Mouse (Mus musculus) heart, embryonic 12.5 days (tissue): ENCODE results near the gene Cacna2d3. TPM values are rescaled to one million over a fixed set of nuclear protein-coding genes. Genes with fewer than 3 reads are reported as not detected.

Source experiments
- ATAC-seq: fragments of 200-750 bp; cut with Nextera tagmentation; 2 replicates; pipeline ENCODE4 v1.8.0; 2017; ENCODE audit warnings: moderate TSS enrichment, moderate library complexity; ENCODE audit not compliant: insufficient number of reproducible peaks, low FRiP score
- H3K27ac ChIP-seq: fragments of 300-500 bp; sonication (generic); 2 replicates; pipeline ENCODE4 v1.5.1; 2016; ENCODE audit warnings: mild to moderate bottlenecking, moderate library complexity; ENCODE audit not compliant: poor library complexity, severe bottlenecking
- H3K27me3 ChIP-seq: fragments of 300-500 bp; sonication (generic); replicated peaks from 2 replicates; pipeline ENCODE4 v1.6.1; 2016; ENCODE audit warnings: mild to moderate bottlenecking, moderate library complexity
- H3K36me3 ChIP-seq: fragments of 300-500 bp; sonication (generic); 2 replicates; pipeline ENCODE4 v1.6.1; 2016; ENCODE audit warnings: mild to moderate bottlenecking, moderate library complexity
- H3K4me1 ChIP-seq: fragments of 300-500 bp; sonication (generic); replicated peaks from 2 replicates; pipeline ENCODE4 v1.6.1; 2016; ENCODE audit warnings: mild to moderate bottlenecking
- H3K4me2 ChIP-seq: fragments of 300-500 bp; sonication (generic); 2 replicates; pipeline ENCODE4 v1.6.1; 2016; ENCODE audit warnings: mild to moderate bottlenecking, moderate library complexity
- H3K4me3 ChIP-seq: fragments of 300-500 bp; sonication (generic); 2 replicates; pipeline ENCODE4 v1.5.1; 2016; ENCODE audit warnings: mild to moderate bottlenecking
- H3K9ac ChIP-seq: fragments of 300-500 bp; sonication (generic); 2 replicates; pipeline ENCODE4 v1.6.1; 2016; ENCODE audit warnings: mild to moderate bottlenecking, moderate library complexity
- H3K9me3 ChIP-seq: fragments of 300-500 bp; sonication (generic); replicated peaks from 2 replicates; pipeline ENCODE4 v1.6.1; 2016; ENCODE audit warnings: mild to moderate bottlenecking, moderate library complexity
- WGBS: fragments of 180-500 bp; shearing (Covaris S2); methylation state at CpG from one replicate; pipeline ENCODE4 v1.1.7; 2016; 5-methylcytosine and 5-hydroxymethylcytosine counted together
- polyA plus RNA-seq: library from polyadenylated mRNA; unstranded; fragments of >200 nt; fragmentation: Nextera tagmentation; extraction: Ambion mirVana; gene quantifications from 2 replicates; pipeline ENCODE4 v1.2.1, GENCODE M21; 2016

The Cacna2d3 gene
- polyA plus RNA-seq, 1 experiment from 2014 or later, result 1.3 TPM

GRCm38 (mm10) chr14:29243516-29243915 lies 478.1 kb downstream of the Cacna2d3 start:
- Histone ChIP-seq H3K4me3 (no peak overlapping the region), H3K9ac (no peak overlapping the region)
- ATAC-seq, result no peak

DNA sequence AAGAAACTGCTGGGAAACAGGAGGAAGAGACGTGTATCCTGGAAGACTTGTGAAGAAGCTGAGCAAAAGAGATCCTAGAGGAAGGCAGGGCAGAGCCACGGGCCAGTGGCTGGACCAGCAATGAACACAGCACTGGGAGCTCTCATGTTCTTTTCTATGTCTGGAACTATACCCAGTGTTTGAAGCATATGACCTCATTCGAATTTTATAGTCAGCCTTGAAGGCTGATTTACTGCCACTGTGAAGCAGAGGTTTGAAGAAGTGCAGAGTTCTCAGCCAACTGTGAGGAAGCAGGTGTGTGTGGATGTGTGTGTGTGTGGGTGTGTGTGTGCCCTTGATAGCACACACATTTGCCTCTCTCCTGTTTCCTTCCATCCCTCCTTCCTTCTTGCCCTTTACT lies 483.2 kb downstream of the Cacna2d3 start:
- H3K4me1 ChIP-seq, result no peaks in the 10 kb centered on the region
- 63% methylated on average over 3 of the region's 3 CpGs for WGBS
- H3K27ac ChIP-seq, result no peak overlapping the region
- H3K27me3 ChIP-seq, result no peaks in the 10 kb centered on the region
- H3K4me2 ChIP-seq, result no peak overlapping the region
- no peaks in the 10 kb centered on the region for H3K36me3 ChIP-seq
- ATAC-seq, result no peak
- H3K9me3 ChIP-seq, result no peaks in the 10 kb centered on the region
- H3K4me3 ChIP-seq, result no peak overlapping the region
- H3K9ac ChIP-seq, result no peak overlapping the region

More at GRCm38 (mm10) chr14:29243516-29243915, 478.1 kb downstream of the Cacna2d3 start:
- H3K4me1 ChIP-seq, result no peaks in the 10 kb centered on the region
- no peak overlapping the region for H3K4me2 ChIP-seq
- H3K9me3 ChIP-seq, result peaks cover 8% of the 10 kb centered on the region
- H3K27ac ChIP-seq, result no peak overlapping the region
- H3K27me3 ChIP-seq, result no peaks in the 10 kb centered on the region
- 79% methylated on average over 2 of the region's 2 CpGs for WGBS
- H3K36me3 ChIP-seq, result no peaks in the 10 kb centered on the region

DNA sequence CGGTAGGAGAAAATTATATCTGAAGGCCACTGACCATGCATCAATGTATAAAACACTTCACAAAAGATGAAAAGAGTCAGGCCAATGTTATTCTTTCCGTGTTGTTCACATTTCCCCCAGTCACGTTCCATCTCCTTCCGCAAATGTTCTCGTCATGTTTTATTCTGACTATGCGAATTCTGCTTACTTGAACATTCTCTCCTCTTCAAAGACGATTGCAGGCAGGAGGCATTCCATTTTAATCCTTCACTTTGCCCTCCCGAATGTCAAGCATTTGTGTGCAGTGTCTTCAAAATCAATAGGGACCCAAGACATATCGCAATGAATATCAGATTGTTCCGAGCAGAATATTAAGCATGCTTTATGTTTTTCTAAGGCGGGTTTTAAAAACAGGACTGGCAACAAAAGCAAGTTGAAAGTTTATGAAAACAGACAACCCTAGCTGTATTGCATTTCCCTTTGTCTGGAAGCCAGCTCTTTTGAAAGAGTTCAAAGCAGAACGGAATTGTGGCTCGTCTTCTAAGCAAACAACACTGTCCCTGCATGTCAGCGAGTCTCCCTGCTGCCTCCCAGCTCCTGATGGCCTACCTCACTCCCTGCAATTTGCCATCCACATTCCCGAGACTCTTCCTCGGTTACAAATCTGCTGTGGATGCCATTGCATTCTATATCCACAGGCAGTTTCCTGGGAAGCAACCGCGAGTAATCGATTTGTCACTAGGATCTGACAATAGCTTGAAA lies 492.5 kb downstream of the Cacna2d3 start:
- H3K4me2 ChIP-seq, result no peak overlapping the region
- H3K36me3 ChIP-seq, result no peaks in the 10 kb centered on the region
- H3K27me3 ChIP-seq, result no peaks in the 10 kb centered on the region
- no peak for ATAC-seq
- no peak overlapping the region for H3K27ac ChIP-seq
- H3K4me1 ChIP-seq, result peaks cover 20% of the 10 kb centered on the region
- H3K9ac ChIP-seq, result no peak overlapping the region
- no peaks in the 10 kb centered on the region for H3K9me3 ChIP-seq
- no peak overlapping the region for H3K4me3 ChIP-seq
- 64% methylated on average over 19 of the region's 19 CpGs for WGBS

- Histone ChIP-seq H3K4me3 (no peak overlapping the region), H3K27ac (peak overlapping the region; percentile 85), H3K4me1 (peaks cover 20% of the 10 kb centered on the region), H3K9me3 (no peaks in the 10 kb centered on the region), H3K4me2 (no peak overlapping the region), H3K27me3 (no peaks in the 10 kb centered on the region), H3K36me3 (no peaks in the 10 kb centered on the region), H3K9ac (no peak overlapping the region)
- no peak for ATAC-seq
These were observed 493.2 kb downstream of the Cacna2d3 start for GRCm38 (mm10) chr14:29228471-29228870.

DNA sequence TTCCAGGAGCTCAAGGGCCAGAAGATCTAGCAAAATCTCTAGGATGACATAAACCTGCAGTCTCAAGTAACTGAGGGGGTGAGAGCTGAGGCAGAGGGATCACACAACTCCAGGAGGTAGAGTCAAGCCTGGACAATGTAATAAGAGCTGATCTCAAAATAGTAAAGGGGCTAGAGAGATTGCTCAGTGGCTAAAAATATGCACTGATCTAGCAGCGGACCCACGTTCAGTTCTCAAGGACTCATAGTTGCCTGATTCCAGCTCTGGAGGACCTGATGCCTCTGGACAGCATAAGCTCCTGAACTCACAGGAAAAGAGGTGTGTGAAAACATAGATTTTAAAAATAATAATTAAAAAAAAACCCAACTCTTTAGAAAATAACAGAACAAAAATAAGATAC lies 493.7 kb downstream of the Cacna2d3 start:
- H3K4me2 ChIP-seq, result no peak overlapping the region
- peaks cover 20% of the 10 kb centered on the region for H3K4me1 ChIP-seq
- H3K27me3 ChIP-seq, result no peaks in the 10 kb centered on the region
- H3K9ac ChIP-seq, result no peak overlapping the region
- H3K4me3 ChIP-seq, result no peak overlapping the region
- no peaks in the 10 kb centered on the region for H3K9me3 ChIP-seq
- H3K36me3 ChIP-seq, result no peaks in the 10 kb centered on the region
- H3K27ac ChIP-seq, result peak overlapping the region; percentile 85
- WGBS, result 34% methylated on average over 2 of the region's 2 CpGs
- 0 out of 2 replicates have a peak, but pooled peaks have one; percentile 11 for ATAC-seq

- no peaks in the 10 kb centered on the region for H3K9me3 ChIP-seq
- no peak overlapping the region for H3K27ac ChIP-seq
- WGBS, result 64% methylated on average over 2 of the region's 2 CpGs
- H3K4me1 ChIP-seq, result peaks cover 14% of the 10 kb centered on the region
- no peak overlapping the region for H3K4me3 ChIP-seq
- ATAC-seq, result no peak
- no peaks in the 10 kb centered on the region for H3K27me3 ChIP-seq
- H3K9ac ChIP-seq, result no peak overlapping the region
- no peak overlapping the region for H3K4me2 ChIP-seq
- no peaks in the 10 kb centered on the region for H3K36me3 ChIP-seq
These were observed 495.8 kb downstream of the Cacna2d3 start for GRCm38 (mm10) chr14:29225754-29226365.

GRCm38 (mm10) chr14:29223012-29223411 lies 498.7 kb downstream of the Cacna2d3 start:
- Histone ChIP-seq H3K27ac (no peak overlapping the region), H3K4me2 (no peak overlapping the region), H3K9me3 (no peaks in the 10 kb centered on the region), H3K27me3 (no peaks in the 10 kb centered on the region), H3K4me3 (no peak overlapping the region), H3K36me3 (no peaks in the 10 kb centered on the region), H3K4me1 (peaks cover 4% of the 10 kb centered on the region; the same call in 1 of the 2 replicates), H3K9ac (no peak overlapping the region)
- no peak for ATAC-seq
- 70% methylated on average over 1 of the region's 1 CpGs for WGBS

GRCm38 (mm10) chr14:29222191-29222882 lies 499.3 kb downstream of the Cacna2d3 start:
- Histone ChIP-seq H3K27me3 (no peaks in the 10 kb centered on the region), H3K27ac (no peak overlapping the region), H3K36me3 (no peaks in the 10 kb centered on the region), H3K9me3 (no peaks in the 10 kb centered on the region), H3K4me2 (no peak overlapping the region), H3K4me1 (no peaks in the 10 kb centered on the region), H3K4me3 (no peak overlapping the region), H3K9ac (no peak overlapping the region)
- no peak for ATAC-seq
- 71% methylated on average over 4 of the region's 4 CpGs for WGBS

GRCm38 (mm10) chr14:29216106-29216505 lies 505.6 kb downstream of the Cacna2d3 start:
- 70% methylated on average over 1 of the region's 1 CpGs for WGBS
- no peaks in the 10 kb centered on the region for H3K4me1 ChIP-seq
- H3K27me3 ChIP-seq, result no peaks in the 10 kb centered on the region
- no peak overlapping the region for H3K27ac ChIP-seq
- H3K9me3 ChIP-seq, result no peaks in the 10 kb centered on the region
- no peak overlapping the region for H3K9ac ChIP-seq
- H3K36me3 ChIP-seq, result no peaks in the 10 kb centered on the region
- H3K4me3 ChIP-seq, result no peak overlapping the region
- no peak for ATAC-seq
- H3K4me2 ChIP-seq, result no peak overlapping the region

DNA sequence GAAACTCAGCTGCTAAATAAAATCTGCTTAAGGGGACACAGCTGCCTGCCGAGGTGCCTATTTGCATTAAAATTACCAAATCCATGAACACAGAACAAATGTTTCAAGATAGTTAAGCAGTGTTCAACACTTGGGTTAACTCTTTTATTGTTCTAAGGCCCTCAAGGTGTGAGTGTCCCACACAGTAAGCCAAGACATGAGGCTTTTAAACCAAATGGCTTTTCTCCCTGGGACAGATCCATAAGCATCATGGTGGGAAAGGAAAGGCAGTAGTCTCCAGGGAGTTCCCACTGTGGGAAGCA lies 516.7 kb downstream of the Cacna2d3 start:
- Histone ChIP-seq H3K27ac (no peak overlapping the region), H3K9me3 (no peaks in the 10 kb centered on the region), H3K4me2 (no peak overlapping the region), H3K36me3 (no peaks in the 10 kb centered on the region), H3K27me3 (no peaks in the 10 kb centered on the region), H3K4me3 (no peak overlapping the region), H3K4me1 (no peaks in the 10 kb centered on the region), H3K9ac (no peak overlapping the region)
- 80% methylated on average over 1 of the region's 1 CpGs for WGBS
- no peak for ATAC-seq

- no peaks in the 10 kb centered on the region for H3K36me3 ChIP-seq
- no peak for ATAC-seq
- H3K4me3 ChIP-seq, result no peak overlapping the region
- no peak overlapping the region for H3K4me2 ChIP-seq
- H3K9me3 ChIP-seq, result no peaks in the 10 kb centered on the region
- H3K4me1 ChIP-seq, result no peaks in the 10 kb centered on the region
- WGBS, result 84% methylated on average over 10 of the region's 10 CpGs
- H3K9ac ChIP-seq, result no peak overlapping the region
- no peak overlapping the region for H3K27ac ChIP-seq
- no peaks in the 10 kb centered on the region for H3K27me3 ChIP-seq
These were observed 517.3 kb downstream of the Cacna2d3 start for GRCm38 (mm10) chr14:29204236-29204966.
